Mouse (Mus musculus): ENCODE measurements at regions not wholly inside any gene's neighbourhood (a gene's known extent, or its start where the extent isn't known, plus 50 kb on each side); places are given as distances from the start of the nearest gene placed in this dataset.

DNA sequence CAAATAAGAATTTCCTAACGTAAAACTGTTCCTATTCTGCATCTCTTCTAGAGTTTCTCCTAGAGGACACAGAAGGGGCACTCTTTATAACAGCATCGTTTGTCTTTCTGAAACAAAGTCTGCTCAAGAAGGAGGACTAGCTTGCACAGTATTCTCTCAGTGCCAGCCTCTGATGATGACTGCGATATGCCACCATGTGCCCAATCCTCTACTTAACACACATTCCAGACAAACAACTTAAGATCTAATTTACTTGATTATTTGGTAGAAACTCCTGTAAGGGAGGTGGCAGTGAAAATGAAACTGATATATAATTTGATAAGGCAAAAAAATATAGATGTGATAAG is 139.9 kb downstream of the Klf6 start:
- TF ChIP-seq CTCF (IDR thresholded peaks at IDR 0.05; ENCODE audit: low read depth, low read length), result no peak
- TF ChIP-seq POLR2AphosphoS5 (IDR thresholded peaks at IDR 0.05; ENCODE audit: insufficient replicate concordance, low read depth, low read length), result no peak
- no peak for TF ChIP-seq GATA1 (IDR thresholded peaks at IDR 0.05; ENCODE audit: borderline replicate concordance, low read length)

All from G1E (cell line).